Mouse (Mus musculus) liver, postnatal 0 days (tissue): ENCODE results near the gene Prep. TPM values are rescaled to one million over a fixed set of nuclear protein-coding genes. Genes with fewer than 3 reads are reported as not detected.

ENCODE experiments used
- ATAC-seq: fragments of 200-750 bp; cut with Nextera tagmentation; 2 replicates; pipeline ENCODE4 v1.8.0; 2017; ENCODE audit warnings: mild to moderate bottlenecking, moderate library complexity
- DNase-seq: peaks from one replicate; pipeline ENCODE4 v3.0.0-alpha.2; 2016
- H3K27ac ChIP-seq: fragments of 300-500 bp; sonication (generic); 2 replicates; pipeline ENCODE4 v1.5.1; 2014; ENCODE audit warnings: antibody characterized with exemption, moderate library complexity, mild to moderate bottlenecking, low read depth
- H3K27me3 ChIP-seq: fragments of 300-500 bp; sonication (generic); 2 replicates; pipeline ENCODE4 v1.6.1; 2014; ENCODE audit warnings: low read length, control low read depth, mixed read lengths; ENCODE audit not compliant: insufficient read depth
- H3K36me3 ChIP-seq: fragments of 300-500 bp; sonication (generic); replicated peaks from 2 replicates; pipeline ENCODE4 v1.6.1; 2014; ENCODE audit warnings: mild to moderate bottlenecking, control low read depth, low read length, moderate library complexity, mixed read lengths; ENCODE audit not compliant: insufficient read depth
- H3K4me1 ChIP-seq: fragments of 300-500 bp; sonication (generic); 2 replicates; pipeline ENCODE4 v1.6.1; 2014; ENCODE audit warnings: antibody characterized with exemption, mild to moderate bottlenecking, control low read depth; ENCODE audit not compliant: insufficient read depth
- H3K4me2 ChIP-seq: fragments of 300-500 bp; sonication (generic); 2 replicates; pipeline ENCODE4 v1.6.1; 2014; ENCODE audit warnings: low read depth, mild to moderate bottlenecking, low read length, moderate library complexity, mixed read lengths
- H3K4me3 ChIP-seq: fragments of 300-500 bp; sonication (generic); 2 replicates; pipeline ENCODE4 v1.5.1; 2014; ENCODE audit warnings: low read depth, low read length
- H3K9ac ChIP-seq: fragments of 300-500 bp; sonication (generic); replicated peaks from 2 replicates; pipeline ENCODE4 v1.6.1; 2014; ENCODE audit warnings: mild to moderate bottlenecking, moderate library complexity
- H3K9me3 ChIP-seq: fragments of 300-500 bp; sonication (generic); 2 replicates; pipeline ENCODE4 v1.6.1; 2016; ENCODE audit warnings: mild to moderate bottlenecking, control low read depth, low read length, mixed read lengths
- CTCF ChIP-seq: sonication (generic); IDR thresholded peaks from 2 replicates; pipeline ENCODE4 v1.5.1; 2016; ENCODE audit warnings: antibody characterized with exemption, low read depth
- EP300 ChIP-seq: IDR thresholded peaks from 2 replicates; pipeline ENCODE4 v1.6.1; 2016; ENCODE audit warnings: antibody characterized with exemption, low read depth, mild to moderate bottlenecking
- WGBS: fragments of 180-500 bp; shearing (Covaris S2); extraction: QIAGEN DNeasy Blood & Tissue Kit; methylation state at CpG from one replicate; pipeline ENCODE4 v1.1.7; 2014; ENCODE audit not compliant: insufficient replicate concordance; 5-methylcytosine and 5-hydroxymethylcytosine counted together
- polyA plus RNA-seq: library from polyadenylated mRNA; unstranded; fragments of >200 nt; fragmentation: Nextera tagmentation; extraction: Ambion mirVana; gene quantifications from 2 replicates; pipeline ENCODE4 v1.2.1, GENCODE M21; 2015

The Prep gene
- polyA plus RNA-seq = 6.4 and 7.1 TPM in 2 replicates

- ATAC-seq = peak; percentile 94
- Histone ChIP-seq H3K27me3 (no peaks in the 10 kb centered on the region), H3K27ac (peak within 1 kb of the TSS; percentile 89), H3K36me3 (no peaks in the 10 kb centered on the region), H3K9ac (peak within 1 kb of the TSS; percentile 92), H3K4me3 (peak within 1 kb of the TSS; percentile 95), H3K4me1 (peaks cover 35% of the 10 kb centered on the region), H3K9me3 (no peaks in the 10 kb centered on the region), H3K4me2 (peak within 1 kb of the TSS; percentile 98)
- 0% methylated on average over 16 of the region's 57 CpGs for WGBS
- TF ChIP-seq CTCF (peak; percentile 55), EP300 (no peak)
- peak; percentile 92 for DNase-seq
Measured at GRCm38 (mm10) chr10:45066931-45067308, at the start of gene Prep. Gene Prep, plus strand, starts transcription at chr10:45067203.

GRCm38 (mm10) chr10:45017352-45017751, 49.7 kb upstream of the Prep start:
- WGBS = 72% methylated on average over 13 of the region's 13 CpGs
- H3K4me2 ChIP-seq = peak overlapping the region; percentile 61

GRCm38 (mm10) chr10:45017851-45018250, 49.2 kb upstream of the Prep start:
- TF ChIP-seq CTCF = no peak
- 0 out of 2 replicates have a peak, but pooled peaks have one; percentile 24 for TF ChIP-seq EP300
- H3K4me3 ChIP-seq = peak overlapping the region; percentile 2; the same call in 1 of the 2 replicates
- whole genome bisulfite sequencing = 60% methylated on average over 10 of the region's 10 CpGs
- H3K4me2 ChIP-seq = peak overlapping the region; percentile 61
- no peaks in the 10 kb centered on the region; the same call in 1 of the 2 replicates for H3K9me3 ChIP-seq
- H3K36me3 ChIP-seq = no peaks in the 10 kb centered on the region
- no peak overlapping the region for H3K9ac ChIP-seq
- peak; percentile 92 for ATAC-seq
- no peaks in the 10 kb centered on the region for H3K4me1 ChIP-seq
- DNase-seq = peak; percentile 44
- H3K27ac ChIP-seq = peak overlapping the region; percentile 69
- no peaks in the 10 kb centered on the region for H3K27me3 ChIP-seq

More at GRCm38 (mm10) chr10:45017352-45017751, 49.7 kb upstream of the Prep start:
- no peaks in the 10 kb centered on the region; the same call in 1 of the 2 replicates for H3K9me3 ChIP-seq
- no peaks in the 10 kb centered on the region for H3K27me3 ChIP-seq
- peak overlapping the region; percentile 21; the same call in 1 of the 2 replicates for H3K9ac ChIP-seq
- TF ChIP-seq CTCF (no peak), EP300 (no peak)
- H3K4me3 ChIP-seq = peak overlapping the region; percentile 2; the same call in 1 of the 2 replicates
- ATAC-seq = peak; percentile 29; the same call in 1 of the 2 replicates
- no peaks in the 10 kb centered on the region for H3K4me1 ChIP-seq
- DNase-seq = no peak
- no peaks in the 10 kb centered on the region for H3K36me3 ChIP-seq
- H3K27ac ChIP-seq = peak overlapping the region; percentile 69

- no peak overlapping the region for H3K27ac ChIP-seq
- no peak overlapping the region for H3K9ac ChIP-seq
- H3K27me3 ChIP-seq = no peaks in the 10 kb centered on the region
- H3K4me3 ChIP-seq = no peak overlapping the region
- no peaks in the 10 kb centered on the region; the same call in 1 of the 2 replicates for H3K9me3 ChIP-seq
- TF ChIP-seq EP300 (no peak), CTCF (no peak)
- ATAC-seq (peak; percentile 9; the same call in 1 of the 2 replicates), DNase-seq (no peak)
- 57% methylated on average over 7 of the region's 7 CpGs for WGBS
- no peaks in the 10 kb centered on the region for H3K36me3 ChIP-seq
- no peaks in the 10 kb centered on the region for H3K4me1 ChIP-seq
- H3K4me2 ChIP-seq = no peak overlapping the region
Measured at GRCm38 (mm10) chr10:45019418-45019817, 47.6 kb upstream of the Prep start.

- WGBS = 77% methylated on average over 10 of the region's 10 CpGs
- DNase-seq = no peak
- no peaks in the 10 kb centered on the region for H3K4me1 ChIP-seq
- no peak overlapping the region for H3K4me3 ChIP-seq
- no peaks in the 10 kb centered on the region; the same call in 1 of the 2 replicates for H3K9me3 ChIP-seq
- TF ChIP-seq CTCF (no peak), EP300 (no peak)
- no peak overlapping the region for H3K9ac ChIP-seq
- no peak overlapping the region for H3K4me2 ChIP-seq
- H3K36me3 ChIP-seq = no peaks in the 10 kb centered on the region
- no peaks in the 10 kb centered on the region for H3K27me3 ChIP-seq
- no peak for ATAC-seq
- H3K27ac ChIP-seq = no peak overlapping the region
Measured at GRCm38 (mm10) chr10:45019849-45020248, 47.2 kb upstream of the Prep start.

- Histone ChIP-seq H3K9ac (no peak overlapping the region), H3K27ac (no peak overlapping the region), H3K4me1 (no peaks in the 10 kb centered on the region), H3K4me3 (no peak overlapping the region), H3K36me3 (no peaks in the 10 kb centered on the region), H3K9me3 (no peaks in the 10 kb centered on the region; the same call in 1 of the 2 replicates), H3K4me2 (no peak overlapping the region), H3K27me3 (no peaks in the 10 kb centered on the region)
- no peak for ATAC-seq
- 80% methylated on average over 10 of the region's 10 CpGs for WGBS
- DNase-seq = no peak
- TF ChIP-seq EP300 = no peak
- TF ChIP-seq CTCF = no peak
Measured at GRCm38 (mm10) chr10:45020291-45020690, 46.7 kb upstream of the Prep start.
